16 mouse cellular contexts compared by ENCODE assay signal in the genomic region with DNA sequence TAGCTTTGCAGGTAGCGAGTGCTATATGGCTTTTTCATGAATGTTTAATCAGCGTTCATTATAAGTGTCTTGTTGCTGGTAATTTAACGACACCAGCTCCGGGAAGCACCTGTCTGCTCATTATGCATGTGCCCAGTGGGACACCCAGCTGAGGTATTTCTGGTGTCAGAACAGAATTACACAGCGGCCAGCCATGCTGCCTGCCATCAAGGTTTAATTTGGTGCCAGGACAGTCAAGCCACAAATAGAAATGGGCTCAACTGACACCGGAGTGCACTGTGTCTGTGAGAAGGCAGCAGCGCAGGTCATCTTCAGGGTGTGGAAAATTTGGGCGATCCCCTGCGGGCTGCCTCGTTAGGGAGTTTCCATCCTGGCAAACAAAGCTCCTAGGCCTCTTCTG.
DNase-seq lines count a peak whose midpoint lies in the region; ATAC-seq lines count a peak whose summit lies in the region.
"Had no signal": no experiment of that assay in that cellular context is flagged by ENCODE, and none has a peak within 500 bp of the region (broad histone marks: within the 10 kb centered on the region; RNA-seq: fewer than 3 reads in every experiment).

No protein-coding gene starts in this region.

- ATAC-seq in frontal cortex, adult (ENCODE audit: low TSS enrichment) = no peak
- ATAC-seq: forebrain, embryonic 16.5 days; hindbrain, postnatal 0 days; Patski had no signal

- peak; percentile 79 for DNase-seq in gastrocnemius, adult 18-20 months (ENCODE audit: low spot score)
- DNase-seq in gastrocnemius, postnatal 4 days (ENCODE audit: low spot score in 2 of 2) = no peak
- peak; percentile 42 for DNase-seq in brain, adult 2 months (ENCODE audit: low read depth, low spot score)
- peak; percentile 14 for DNase-seq in cerebellum, postnatal 10 days
- DNase-seq in heart, adult 9 months (ENCODE audit: low spot score in 2 of 2) = peak; percentile 30 to 35
- no peak for DNase-seq in spleen, postnatal 36 days (ENCODE audit: low spot score in 2 of 2)
- DNase-seq in thymus, postnatal 4 days = no peak
- DNase-seq: adrenal gland, adult 2 months; kidney, adult 8-10 months; lung, embryonic 14.5 days; right cerebral cortex, postnatal 25 days; thymus, postnatal 25 days had no signal

Comparison
In these comparisons a context has a peak if more than half of its experiments do, and no peak if none do; other contexts are left out.
1. DNase-seq: peak in gastrocnemius, adult 18-20 months (single experiment), brain, adult 2 months (single experiment), cerebellum, postnatal 10 days (2 of 2) and heart, adult 9 months (2 of 2); none in gastrocnemius, postnatal 4 days (0 of 2), spleen, postnatal 36 days (0 of 2) and thymus, postnatal 4 days (single experiment).